Mouse (Mus musculus) heart, adult 2 months (tissue): ENCODE data around the gene Cdrt4. TPM values are rescaled to one million over a fixed set of nuclear protein-coding genes. Genes with fewer than 3 reads are reported as not detected.

Source experiments
- DNase-seq, 2 experiments: peaks; one replicate each; pipeline ENCODE4 v3.0.0; 2021
- H3K27ac ChIP-seq: fragments of 200-600 bp; 2 replicates; pipeline ENCODE4 v1.8.1; 2022
- H3K27me3 ChIP-seq: fragments of 200-500 bp; 2 replicates; pipeline ENCODE4 v1.6.1; 2012; ENCODE audit warnings: mild to moderate bottlenecking, low read length, inconsistent platforms, mixed read lengths; ENCODE audit not compliant: control insufficient read depth, insufficient read depth
- H3K36me3 ChIP-seq: fragments of 200-500 bp; 2 replicates; pipeline ENCODE4 v1.6.1; 2012; ENCODE audit warnings: low read length, inconsistent platforms; ENCODE audit not compliant: control insufficient read depth, insufficient read depth
- H3K4me1 ChIP-seq: fragments of 200-500 bp; 2 replicates; pipeline ENCODE4 v1.6.1; 2011; ENCODE audit warnings: low read length; ENCODE audit not compliant: control insufficient read depth, insufficient read depth
- H3K4me3 ChIP-seq: fragments of 200-600 bp; 2 replicates; pipeline ENCODE4 v1.8.1; 2022
- H3K79me2 ChIP-seq: fragments of 200-500 bp; replicated peaks from 2 replicates; pipeline ENCODE4 v1.6.1; 2012; ENCODE audit warnings: mild to moderate bottlenecking, inconsistent platforms, low read length, moderate library complexity, mixed read lengths; ENCODE audit not compliant: control insufficient read depth, insufficient read depth
- H3K9ac ChIP-seq: fragments of 200-500 bp; 2 replicates; pipeline ENCODE4 v1.6.1; 2012; ENCODE audit warnings: low read depth, mild to moderate bottlenecking, control low read depth, inconsistent platforms, low read length, mixed read lengths
- CTCF ChIP-seq: fragments of 200-600 bp; IDR thresholded peaks from 2 replicates; pipeline ENCODE4 v1.8.1; 2022; ENCODE audit warnings: antibody characterized with exemption, mild to moderate bottlenecking, moderate library complexity
- EP300 ChIP-seq: fragments of 200-500 bp; IDR thresholded peaks from 2 replicates; pipeline ENCODE4 v1.6.1; 2011; ENCODE audit warnings: low read depth, low read length, control low read depth; ENCODE audit not compliant: insufficient read depth
- POLR2A ChIP-seq: fragments of 200-500 bp; IDR thresholded peaks from 2 replicates; pipeline ENCODE4 v1.6.1; 2011; ENCODE audit warnings: mild to moderate bottlenecking, low read depth, low read length, control low read depth; ENCODE audit not compliant: insufficient read depth
- WGBS: fragments of 180-500 bp; shearing (Covaris S2); methylation state at CpG from one replicate; pipeline ENCODE4 v1.1.7; 2018; 5-methylcytosine and 5-hydroxymethylcytosine counted together
- intact Hi-C: fragments of 180-260 bp; cut with DNase I; formaldehyde crosslinking; loops from one replicate; pipeline ENCODE4 v1.15.1; 2025
- polyA plus RNA-seq: library from polyadenylated mRNA; depleted of rRNA; stranded (reverse); fragments of >200 nt; gene quantifications from 2 replicates; pipeline ENCODE4 v1.2.3, GENCODE M21; 2012
- total RNA-seq, 2 experiments: library from RNA; stranded (reverse); gene quantifications; 2 replicates each; pipeline ENCODE4 v1.2.3; 2021

Cdrt4 gene
- total and polyA plus RNA-seq, 3 experiments = not detected

DNA sequence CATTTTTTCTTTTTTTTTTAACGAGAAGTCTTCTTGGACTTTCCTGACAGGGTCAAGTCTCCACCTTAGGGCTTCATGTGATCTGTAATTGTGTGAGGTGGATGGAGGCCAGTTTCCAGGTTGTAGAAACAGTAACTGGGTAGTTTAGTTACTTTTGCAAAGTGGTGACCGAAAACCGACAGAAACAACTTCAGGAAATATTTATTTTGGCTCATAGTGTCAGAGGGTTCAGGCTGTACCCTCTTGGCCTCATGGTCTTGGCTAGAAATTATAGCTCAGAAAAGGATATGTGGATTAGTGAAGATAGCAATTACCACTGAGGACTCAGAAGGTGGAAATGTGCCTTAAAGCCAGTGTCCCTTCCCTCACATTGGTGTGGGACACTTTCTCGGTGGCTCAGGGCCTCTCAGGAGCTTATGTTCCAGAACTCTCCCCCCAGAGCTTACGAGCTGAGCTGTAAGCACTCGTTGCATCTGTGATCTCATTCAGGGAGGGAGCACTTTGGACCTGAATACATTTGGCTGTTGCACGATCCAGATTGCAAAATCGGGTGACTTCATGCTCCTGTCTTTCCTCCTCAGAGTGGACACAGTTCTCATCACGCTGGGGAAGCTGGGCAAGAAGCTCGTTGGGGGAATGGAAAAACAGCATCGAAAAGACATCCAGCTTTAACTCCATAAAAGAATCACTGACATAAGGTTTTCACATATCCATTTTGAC lies 16.0 kb upstream of the Cdrt4 start:
- Histone ChIP-seq H3K36me3 (no peaks in the 10 kb centered on the region), H3K4me1 (peaks cover 1% of the 10 kb centered on the region; the same call in 1 of the 2 replicates), H3K4me3 (no peak overlapping the region), H3K9ac (no peak overlapping the region), H3K79me2 (no peaks in the 10 kb centered on the region), H3K27ac (peak overlapping the region; percentile 63), H3K27me3 (no peaks in the 10 kb centered on the region)
- no peak for TF ChIP-seq CTCF
- TF ChIP-seq EP300 = no peak
- no peak for TF ChIP-seq POLR2A
- intact Hi-C loops = no loop called here
- DNase-seq = peak; percentile 45 to 71
- 67% methylated on average over 11 of the region's 11 CpGs for WGBS

DNA sequence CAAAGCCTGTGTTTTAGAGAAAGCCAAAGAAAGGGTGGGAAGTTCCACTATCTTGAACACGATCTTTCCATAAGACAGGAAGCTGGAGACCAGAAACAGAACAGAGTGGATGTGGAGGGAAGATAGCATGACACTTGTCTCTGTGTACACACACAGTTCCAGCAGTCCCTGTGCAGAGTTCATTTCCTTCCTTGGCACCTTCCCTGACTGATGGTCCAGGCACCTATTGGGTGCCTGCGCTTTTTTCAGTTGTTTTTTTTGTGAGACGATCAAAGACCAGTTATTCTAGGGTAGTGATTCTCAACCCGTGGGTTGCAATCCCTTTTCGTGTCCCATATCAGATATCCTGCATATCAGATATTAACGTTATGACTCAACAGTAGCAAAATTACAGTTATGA lies 13.0 kb upstream of the Cdrt4 start:
- WGBS = 39% methylated on average over 6 of the region's 6 CpGs
- no peak for DNase-seq
- intact Hi-C loops = no loop called here
- Histone ChIP-seq H3K36me3 (no peaks in the 10 kb centered on the region), H3K9ac (no peak overlapping the region), H3K4me3 (no peak overlapping the region), H3K79me2 (no peaks in the 10 kb centered on the region), H3K27ac (no peak overlapping the region), H3K4me1 (peaks cover 1% of the 10 kb centered on the region; the same call in 1 of the 2 replicates), H3K27me3 (no peaks in the 10 kb centered on the region)
- TF ChIP-seq EP300 (no peak), POLR2A (no peak), CTCF (no peak)

DNA sequence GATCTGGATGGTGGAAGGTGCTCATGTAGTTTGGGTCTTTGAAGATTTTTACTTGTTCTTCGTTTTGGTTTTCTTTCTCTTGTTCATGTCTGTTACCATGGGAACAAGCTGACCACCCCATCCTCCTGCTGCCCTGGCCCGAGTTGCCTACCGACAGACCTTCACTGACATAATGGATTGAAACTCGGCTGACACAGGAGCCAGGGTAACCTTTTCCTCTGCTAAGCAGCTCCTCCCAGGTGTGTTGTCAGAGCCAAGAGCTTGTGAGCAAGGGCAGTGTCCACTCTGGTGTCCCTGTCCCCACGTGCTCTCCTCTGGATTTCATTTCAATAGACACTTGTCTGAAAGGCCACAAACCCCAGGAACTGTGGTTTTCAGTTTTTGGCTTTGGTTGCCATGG lies 12.1 kb upstream of the Cdrt4 start:
- no peak overlapping the region for H3K27ac ChIP-seq
- H3K4me1 ChIP-seq = peaks cover 1% of the 10 kb centered on the region; the same call in 1 of the 2 replicates
- DNase-seq = no peak
- H3K27me3 ChIP-seq = no peaks in the 10 kb centered on the region
- H3K9ac ChIP-seq = no peak overlapping the region
- H3K79me2 ChIP-seq = no peaks in the 10 kb centered on the region
- H3K36me3 ChIP-seq = no peaks in the 10 kb centered on the region
- intact Hi-C loops = no loop called here
- no peak overlapping the region for H3K4me3 ChIP-seq
- WGBS = 83% methylated on average over 5 of the region's 5 CpGs
- TF ChIP-seq POLR2A = no peak
- TF ChIP-seq EP300 = no peak
- no peak for TF ChIP-seq CTCF

DNA sequence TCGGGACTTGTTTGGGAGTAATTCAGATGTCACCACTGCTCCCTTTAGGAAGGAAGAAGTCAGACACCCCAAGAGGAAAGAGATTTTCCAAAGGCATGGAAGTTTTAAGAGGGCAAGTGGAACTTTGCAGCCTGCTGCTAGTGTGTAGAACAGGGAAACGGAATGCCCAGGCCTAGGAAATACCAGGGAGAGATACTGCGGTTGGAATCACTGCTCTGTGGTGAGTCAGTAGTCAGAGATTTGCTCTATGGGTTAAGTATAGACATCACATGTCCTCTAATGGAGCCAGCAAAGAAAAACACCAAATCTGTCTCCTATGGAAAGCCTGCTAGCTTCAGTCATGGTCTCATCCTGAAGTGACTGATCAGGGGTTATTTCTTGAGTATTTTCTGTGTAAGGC lies 10.8 kb upstream of the Cdrt4 start:
- Histone ChIP-seq H3K27me3 (no peaks in the 10 kb centered on the region), H3K27ac (no peak overlapping the region), H3K9ac (no peak overlapping the region), H3K36me3 (no peaks in the 10 kb centered on the region), H3K4me3 (no peak overlapping the region), H3K4me1 (peaks cover 2% of the 10 kb centered on the region; the same call in 1 of the 2 replicates), H3K79me2 (no peaks in the 10 kb centered on the region)
- 52% methylated on average over 3 of the region's 3 CpGs for WGBS
- TF ChIP-seq POLR2A (no peak), EP300 (no peak), CTCF (no peak)
- intact Hi-C loops = no loop called here
- DNase-seq = no peak

DNA sequence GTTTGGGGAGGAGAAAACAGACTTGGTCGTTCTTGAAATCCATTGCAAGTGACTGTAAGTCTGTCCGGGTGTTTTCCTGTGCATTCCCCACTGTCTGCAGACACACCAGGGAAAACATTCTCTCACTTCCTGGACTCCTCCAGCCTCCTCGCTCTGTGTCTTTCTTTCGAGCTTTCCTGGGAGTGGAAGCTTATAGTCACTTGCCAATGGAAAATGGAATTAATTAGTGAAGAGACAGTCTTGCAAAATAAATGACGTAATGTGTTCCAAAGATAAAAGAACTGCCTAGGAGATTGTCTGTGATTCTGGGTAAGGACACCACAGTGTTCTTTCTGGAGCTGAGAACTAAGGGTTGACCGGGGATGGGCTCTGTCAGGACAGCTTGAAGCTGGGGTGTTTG lies 7.5 kb upstream of the Cdrt4 start:
- intact Hi-C loops = no loop called here
- DNase-seq = peak in 1 of 2 experiments; percentile 44

DNA sequence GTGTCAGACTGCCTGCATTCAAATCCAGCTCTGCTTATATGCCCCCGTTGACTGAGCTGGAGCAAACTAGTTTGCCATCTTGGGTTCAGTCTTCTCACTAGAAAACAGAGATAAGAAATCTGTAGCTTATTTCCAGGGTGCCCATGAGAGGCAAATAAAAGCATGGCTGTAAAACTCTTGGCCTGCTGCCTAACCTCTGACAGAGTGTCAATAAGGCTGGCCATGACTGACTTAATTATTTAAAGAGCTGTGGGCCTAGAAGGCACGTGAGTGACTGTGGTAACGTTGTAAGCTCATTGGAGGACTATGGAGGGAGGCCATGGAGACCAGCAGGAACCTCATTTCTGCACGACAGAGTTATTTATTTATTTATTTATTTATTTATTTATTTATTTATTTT lies 5.5 kb upstream of the Cdrt4 start:
- intact Hi-C loops = loop anchor here (5.0 kb wide), 1 partner anchor 82 kb away; no protein-coding TSS in a partner anchor
- Histone ChIP-seq H3K4me3 (no peak overlapping the region), H3K79me2 (no peaks in the 10 kb centered on the region)

More for the DNA sequence above, 7.5 kb upstream of the Cdrt4 start:
- Histone ChIP-seq H3K36me3 (no peaks in the 10 kb centered on the region), H3K9ac (no peak overlapping the region), H3K79me2 (no peaks in the 10 kb centered on the region), H3K4me1 (peaks cover 1% of the 10 kb centered on the region; the same call in 1 of the 2 replicates), H3K27ac (peak overlapping the region; percentile 56), H3K27me3 (no peaks in the 10 kb centered on the region), H3K4me3 (no peak overlapping the region)
- WGBS = 35% methylated on average over 6 of the region's 6 CpGs
- TF ChIP-seq CTCF (no peak), EP300 (no peak), POLR2A (no peak)

More for the DNA sequence above, 5.5 kb upstream of the Cdrt4 start:
- no peaks in the 10 kb centered on the region for H3K36me3 ChIP-seq
- peaks cover 1% of the 10 kb centered on the region; the same call in 1 of the 2 replicates for H3K4me1 ChIP-seq
- H3K27ac ChIP-seq = no peak overlapping the region
- H3K9ac ChIP-seq = no peak overlapping the region
- no peaks in the 10 kb centered on the region for H3K27me3 ChIP-seq
- TF ChIP-seq EP300 = no peak
- no peak for TF ChIP-seq POLR2A
- TF ChIP-seq CTCF = no peak
- DNase-seq = no peak
- WGBS = 84% methylated on average over 4 of the region's 4 CpGs
